Mouse (Mus musculus): ENCODE measurements at regions not wholly inside any gene's neighbourhood (a gene's known extent, or its start where the extent isn't known, plus 50 kb on each side); places are given as distances from the start of the nearest gene placed in this dataset.

GRCm38 (mm10) chr19:26938911-26939310 lies 53.2 kb downstream of the Gm815 start:
- Histone ChIP-seq H3K4me3 (ENCODE audit: control insufficient read depth in 1 of 2, insufficient read depth in 1 of 2, low read depth in 2 of 2, low read length in 2 of 2) (no peak overlapping the region), H3K4me1 (ENCODE audit: control insufficient read depth in 1 of 2, insufficient read depth in 2 of 2, low read length in 2 of 2) (no peaks in the 10 kb centered on the region), H3K9me3 (replicated peaks; ENCODE audit: insufficient read depth, low read length) (no peaks in the 10 kb centered on the region), H3K27ac (ENCODE audit: control insufficient read depth, low read depth, low read length) (no peak overlapping the region), H3K27me3 (ENCODE audit: control insufficient read depth in 1 of 2, insufficient read depth in 2 of 2, low read length in 2 of 2) (no peaks in the 10 kb centered on the region), H3K36me3 (ENCODE audit: control insufficient read depth in 1 of 2, insufficient read depth in 2 of 2, low read length in 2 of 2) (no peaks in the 10 kb centered on the region), H3K79me2 (ENCODE audit: control insufficient read depth, insufficient read depth, low read length, poor library complexity) (no peaks in the 10 kb centered on the region), H3K9ac (ENCODE audit: control insufficient read depth, low read depth, low read length, poor library complexity, severe bottlenecking) (no peak overlapping the region)
- no peak for DNase-seq (ENCODE audit: low read depth, low spot score)
- TF ChIP-seq TBP (IDR thresholded peaks at IDR 0.05; ENCODE audit: low read depth, low read length) (no peak), NELFE (IDR thresholded peaks at IDR 0.05; ENCODE audit: low read depth, low read length) (no peak)

GRCm38 (mm10) chr19:26944006-26944405 lies 58.3 kb downstream of the Gm815 start:
- TF ChIP-seq CTCF (IDR thresholded peaks at IDR 0.05 in 2 of 3, conservative IDR thresholded peaks at IDR 0.05 in 1 of 3; ENCODE audit: control insufficient read depth in 1 of 3, insufficient read depth in 1 of 3, low read depth in 2 of 3, low read length in 3 of 3, poor library complexity in 1 of 3, severe bottlenecking in 1 of 3), result no peak
- no peak for TF ChIP-seq KAT2A (conservative IDR thresholded peaks at IDR 0.05; ENCODE audit: low read depth, low read length)
- no peak for TF ChIP-seq MAZ (IDR thresholded peaks at IDR 0.05; ENCODE audit: low read depth, low read length)
- no peak for TF ChIP-seq POLR2AphosphoS2 (IDR thresholded peaks at IDR 0.05; ENCODE audit: low read length)
- TF ChIP-seq USF2 (IDR thresholded peaks at IDR 0.05; ENCODE audit: borderline replicate concordance in 1 of 2, insufficient read depth in 1 of 2, low read depth in 1 of 2, low read length in 2 of 2), result no peak
- no peak for TF ChIP-seq MEF2A (IDR thresholded peaks at IDR 0.05; ENCODE audit: extremely low read depth, insufficient replicate concordance, low read depth, low read length, poor library complexity, severe bottlenecking)
- no peak for TF ChIP-seq ZKSCAN1 (IDR thresholded peaks at IDR 0.05; ENCODE audit: low read depth, low read length)
- no peak overlapping the region for H3K9ac ChIP-seq (ENCODE audit: control insufficient read depth, low read depth, low read length, poor library complexity, severe bottlenecking)
- no peak for DNase-seq (ENCODE audit: low read depth, low spot score)

GRCm38 (mm10) chr19:26946562-26946961 lies 60.9 kb downstream of the Gm815 start:
- DNase-seq (ENCODE audit: low read depth, low spot score), result no peak
- Histone ChIP-seq H3K79me2 (ENCODE audit: control insufficient read depth, insufficient read depth, low read length, poor library complexity) (no peaks in the 10 kb centered on the region), H3K27me3 (ENCODE audit: control insufficient read depth in 1 of 2, insufficient read depth in 2 of 2, low read length in 2 of 2) (no peaks in the 10 kb centered on the region), H3K27ac (ENCODE audit: control insufficient read depth, low read depth, low read length) (no peak overlapping the region), H3K36me3 (ENCODE audit: control insufficient read depth in 1 of 2, insufficient read depth in 2 of 2, low read length in 2 of 2) (no peaks in the 10 kb centered on the region), H3K4me1 (ENCODE audit: control insufficient read depth in 1 of 2, insufficient read depth in 2 of 2, low read length in 2 of 2) (no peaks in the 10 kb centered on the region), H3K4me3 (ENCODE audit: control insufficient read depth in 1 of 2, insufficient read depth in 1 of 2, low read depth in 2 of 2, low read length in 2 of 2) (no peak overlapping the region), H3K9me3 (replicated peaks; ENCODE audit: insufficient read depth, low read length) (no peaks in the 10 kb centered on the region), H3K9ac (ENCODE audit: control insufficient read depth, low read depth, low read length, poor library complexity, severe bottlenecking) (no peak overlapping the region)
- no peak for TF ChIP-seq SIN3A (IDR thresholded peaks at IDR 0.05; ENCODE audit: low read length)
- no peak for TF ChIP-seq NELFE (IDR thresholded peaks at IDR 0.05; ENCODE audit: low read depth, low read length)
- TF ChIP-seq MAZ (IDR thresholded peaks at IDR 0.05; ENCODE audit: low read depth, low read length), result no peak
- TF ChIP-seq POLR2AphosphoS2 (IDR thresholded peaks at IDR 0.05; ENCODE audit: low read length), result no peak
- TF ChIP-seq JUND (IDR thresholded peaks at IDR 0.05; ENCODE audit: low read depth, low read length), result no peak
- TF ChIP-seq POLR2AphosphoS5 (IDR thresholded peaks at IDR 0.05; ENCODE audit: borderline replicate concordance, low read depth, low read length), result no peak
- no peak for TF ChIP-seq MAX (IDR thresholded peaks at IDR 0.05; ENCODE audit: low read length)
- no peak for TF ChIP-seq TAL1 (IDR thresholded peaks at IDR 0.05; ENCODE audit: low read length)
- TF ChIP-seq KAT2A (conservative IDR thresholded peaks at IDR 0.05; ENCODE audit: low read depth, low read length), result no peak
- TF ChIP-seq CHD2 (IDR thresholded peaks at IDR 0.05; ENCODE audit: low read length), result no peak
- TF ChIP-seq ZNF384 (IDR thresholded peaks at IDR 0.05; ENCODE audit: low read depth, low read length), result no peak
- TF ChIP-seq ELF1 (IDR thresholded peaks at IDR 0.05; ENCODE audit: low read depth, low read length), result no peak
- no peak for TF ChIP-seq MYB (IDR thresholded peaks at IDR 0.05; ENCODE audit: low read depth, low read length)
- TF ChIP-seq TCF12 (IDR thresholded peaks at IDR 0.05; ENCODE audit: low read depth, low read length), result no peak
- TF ChIP-seq TBP (IDR thresholded peaks at IDR 0.05; ENCODE audit: low read depth, low read length), result no peak
- no peak for TF ChIP-seq CHD1 (IDR thresholded peaks at IDR 0.05; ENCODE audit: low read depth, low read length)
- TF ChIP-seq UBTF (IDR thresholded peaks at IDR 0.05; ENCODE audit: borderline replicate concordance, insufficient read depth, low read depth, low read length), result no peak
- no peak for TF ChIP-seq USF1 (IDR thresholded peaks at IDR 0.05; ENCODE audit: low read depth, low read length)
- no peak for TF ChIP-seq ZKSCAN1 (IDR thresholded peaks at IDR 0.05; ENCODE audit: low read depth, low read length)
- no peak for TF ChIP-seq HCFC1 (IDR thresholded peaks at IDR 0.05; ENCODE audit: low read depth, low read length)

More at GRCm38 (mm10) chr19:26944006-26944405, 58.3 kb downstream of the Gm815 start:
- Histone ChIP-seq H3K4me3 (ENCODE audit: control insufficient read depth in 1 of 2, insufficient read depth in 1 of 2, low read depth in 2 of 2, low read length in 2 of 2) (no peak overlapping the region), H3K27me3 (ENCODE audit: control insufficient read depth in 1 of 2, insufficient read depth in 2 of 2, low read length in 2 of 2) (no peaks in the 10 kb centered on the region), H3K9me3 (replicated peaks; ENCODE audit: insufficient read depth, low read length) (no peaks in the 10 kb centered on the region), H3K79me2 (ENCODE audit: control insufficient read depth, insufficient read depth, low read length, poor library complexity) (no peaks in the 10 kb centered on the region), H3K27ac (ENCODE audit: control insufficient read depth, low read depth, low read length) (no peak overlapping the region), H3K36me3 (ENCODE audit: control insufficient read depth in 1 of 2, insufficient read depth in 2 of 2, low read length in 2 of 2) (no peaks in the 10 kb centered on the region), H3K4me1 (ENCODE audit: control insufficient read depth in 1 of 2, insufficient read depth in 2 of 2, low read length in 2 of 2) (no peaks in the 10 kb centered on the region)
